Mouse (Mus musculus): ENCODE measurements around the gene Snap23. TPM values are rescaled to one million over a fixed set of nuclear protein-coding genes. Genes with fewer than 3 reads are reported as not detected.
"Not testable (repeated sequence)": the region's sequence is repeated elsewhere in the genome, so short reads cannot be mapped to it uniquely, and the experiment has no call there.

Snap23 gene
- polyA plus RNA-seq, 1 experiment from 2014 or later: 51.6 TPM

DNA sequence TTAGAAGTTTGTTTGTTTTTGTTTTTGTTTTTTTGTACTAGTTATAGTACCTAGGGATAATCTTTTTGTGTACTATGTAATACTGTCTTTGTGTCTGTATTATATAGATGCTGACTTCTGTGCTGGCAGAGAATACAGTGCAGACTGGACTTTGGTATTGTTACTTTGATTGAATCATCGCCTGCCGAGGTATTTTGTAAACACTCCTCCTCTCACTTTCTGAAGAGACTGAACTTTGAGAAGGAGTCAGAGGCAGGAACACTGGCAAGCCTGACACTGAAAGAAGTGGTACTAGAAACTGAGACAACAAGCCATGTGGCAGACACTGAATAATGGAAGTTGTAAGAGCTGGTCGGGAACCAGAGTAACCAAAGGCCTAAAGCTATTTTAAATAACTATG is 10.6 kb upstream of the Snap23 start:
- ATAC-seq (ENCODE audit: insufficient read depth, low FRiP score, low TSS enrichment) (no peak), DNase-seq (ENCODE audit: low spot score) (no peak)
- Histone ChIP-seq H3K36me3 (ENCODE audit: control insufficient read depth, insufficient read depth, low read length) (peaks cover 4% of the 10 kb centered on the region), H3K27me3 (ENCODE audit: control insufficient read depth, insufficient read depth, low read length) (no peaks in the 10 kb centered on the region), H3K9ac (ENCODE audit: low read length) (no peak overlapping the region), H3K4me1 (ENCODE audit: control insufficient read depth, insufficient read depth, low read length) (no peaks in the 10 kb centered on the region), H3K9me3 (ENCODE audit: control insufficient read depth, low read length) (no peaks in the 10 kb centered on the region), H3K27ac (ENCODE audit: low read depth, low read length) (no peak overlapping the region), H3K4me2 (ENCODE audit: low read depth) (no peak overlapping the region), H3K4me3 (ENCODE audit: low read depth, low read length) (no peak overlapping the region)
- 86% methylated on average over 3 of the region's 3 CpGs for WGBS

GRCm38 (mm10) chr2:120558813-120559212 is 8.7 kb upstream of the Snap23 start:
- Histone ChIP-seq H3K4me3 (ENCODE audit: low read depth, low read length) (no peak overlapping the region), H3K27ac (ENCODE audit: low read depth, low read length) (no peak overlapping the region), H3K27me3 (ENCODE audit: control insufficient read depth, insufficient read depth, low read length) (no peaks in the 10 kb centered on the region), H3K4me1 (ENCODE audit: control insufficient read depth, insufficient read depth, low read length) (no peaks in the 10 kb centered on the region), H3K9ac (ENCODE audit: low read length) (no peak overlapping the region), H3K4me2 (ENCODE audit: low read depth) (no peak overlapping the region), H3K36me3 (ENCODE audit: control insufficient read depth, insufficient read depth, low read length) (no peaks in the 10 kb centered on the region; the same call in 1 of the 2 replicates), H3K9me3 (ENCODE audit: control insufficient read depth, low read length) (no peaks in the 10 kb centered on the region)
- WGBS: 87% methylated on average over 3 of the region's 3 CpGs
- ATAC-seq (ENCODE audit: insufficient read depth, low FRiP score, low TSS enrichment) (no peak), DNase-seq (ENCODE audit: low spot score) (no peak)

GRCm38 (mm10) chr2:120561524-120561923 is 5.9 kb upstream of the Snap23 start:
- Histone ChIP-seq H3K4me2 (ENCODE audit: low read depth) (no peak overlapping the region), H3K9ac (ENCODE audit: low read length) (no peak overlapping the region), H3K9me3 (ENCODE audit: control insufficient read depth, low read length) (no peaks in the 10 kb centered on the region), H3K36me3 (ENCODE audit: control insufficient read depth, insufficient read depth, low read length) (no peaks in the 10 kb centered on the region), H3K27me3 (ENCODE audit: control insufficient read depth, insufficient read depth, low read length) (no peaks in the 10 kb centered on the region), H3K27ac (ENCODE audit: low read depth, low read length) (no peak overlapping the region), H3K4me1 (ENCODE audit: control insufficient read depth, insufficient read depth, low read length) (no peaks in the 10 kb centered on the region), H3K4me3 (ENCODE audit: low read depth, low read length) (no peak overlapping the region)
- ATAC-seq (ENCODE audit: insufficient read depth, low FRiP score, low TSS enrichment): no peak
- no peak for DNase-seq (ENCODE audit: low spot score)
- whole genome bisulfite sequencing: 90% methylated on average over 1 of the region's 1 CpGs

- peak overlapping the region; percentile 89 for H3K4me3 ChIP-seq (ENCODE audit: low read depth, low read length)
- WGBS: 25% methylated on average over 9 of the region's 9 CpGs
- H3K27ac ChIP-seq (ENCODE audit: low read depth, low read length): no peak overlapping the region
- no peaks in the 10 kb centered on the region for H3K9me3 ChIP-seq (ENCODE audit: control insufficient read depth, low read length)
- no peaks in the 10 kb centered on the region for H3K36me3 ChIP-seq (ENCODE audit: control insufficient read depth, insufficient read depth, low read length)
- H3K4me1 ChIP-seq (ENCODE audit: control insufficient read depth, insufficient read depth, low read length): no peaks in the 10 kb centered on the region
- DNase-seq (ENCODE audit: low spot score) (no peak), ATAC-seq (ENCODE audit: insufficient read depth, low FRiP score, low TSS enrichment) (no peak)
- peak overlapping the region; percentile 55 for H3K4me2 ChIP-seq (ENCODE audit: low read depth)
- H3K27me3 ChIP-seq (ENCODE audit: control insufficient read depth, insufficient read depth, low read length): no peaks in the 10 kb centered on the region
- H3K9ac ChIP-seq (ENCODE audit: low read length): peak overlapping the region; percentile 89
Measured at GRCm38 (mm10) chr2:120562859-120563234, 4.6 kb upstream of the Snap23 start.

DNA sequence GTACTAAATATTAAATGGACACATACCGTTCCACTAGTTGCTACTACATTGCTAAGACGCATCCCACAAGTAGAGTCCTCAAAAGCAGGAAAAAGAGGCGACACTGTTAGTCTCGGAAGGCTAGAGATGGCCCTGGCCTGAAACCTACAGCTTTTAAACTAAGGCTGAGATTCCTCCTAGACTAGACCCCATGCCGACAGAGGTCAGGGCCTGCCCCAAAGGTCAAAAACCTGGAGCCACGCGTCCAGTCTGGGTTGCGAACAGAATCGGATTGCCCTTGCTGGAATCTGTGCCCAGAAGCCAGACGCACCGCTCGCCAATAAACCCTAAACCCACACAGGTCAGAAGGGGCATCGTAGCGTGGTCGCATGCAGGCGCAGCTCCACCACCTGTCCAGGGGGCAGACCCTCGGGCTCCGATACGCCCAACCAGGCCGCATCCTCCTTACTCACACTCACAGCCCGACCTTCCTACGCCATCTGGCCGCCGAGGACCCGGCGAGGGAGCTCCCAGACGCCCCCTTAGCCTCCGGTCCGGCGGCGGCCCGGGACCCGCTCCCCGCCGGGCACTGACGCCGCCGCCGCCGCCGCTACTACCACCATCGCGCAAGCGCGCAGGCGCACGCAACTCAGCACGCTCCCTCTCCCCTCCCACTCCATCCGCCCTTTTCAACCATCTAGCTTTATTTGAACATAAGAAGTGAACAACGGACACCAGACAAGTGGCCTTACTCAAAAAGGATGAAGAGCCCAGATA is 4.1 kb upstream of the Snap23 start, which contains the start of gene Zfp106:
Gene Zfp106 (minus strand): TSS at position 609 of the 756 bp plus-strand sequence.
- ATAC-seq (ENCODE audit: insufficient read depth, low FRiP score, low TSS enrichment): peak; percentile 70
- WGBS: under 1% methylated on average over 50 of the region's 50 CpGs
- peak within 1 kb of the TSS; percentile 89 for H3K4me3 ChIP-seq (ENCODE audit: low read depth, low read length)

GRCm38 (mm10) chr2:120564548-120565188 is 2.8 kb upstream of the Snap23 start:
- not testable (repeated sequence) for H3K27ac ChIP-seq (ENCODE audit: low read depth, low read length); H3K9me3 ChIP-seq (ENCODE audit: control insufficient read depth, low read length); DNase-seq (ENCODE audit: low spot score); H3K4me1 ChIP-seq (ENCODE audit: control insufficient read depth, insufficient read depth, low read length); H3K9ac ChIP-seq (ENCODE audit: low read length); H3K36me3 ChIP-seq (ENCODE audit: control insufficient read depth, insufficient read depth, low read length); H3K4me2 ChIP-seq (ENCODE audit: low read depth); H3K4me3 ChIP-seq (ENCODE audit: low read depth, low read length); H3K27me3 ChIP-seq (ENCODE audit: control insufficient read depth, insufficient read depth, low read length); ATAC-seq (ENCODE audit: insufficient read depth, low FRiP score, low TSS enrichment)
- 87% methylated on average over 4 of the region's 4 CpGs for WGBS

More for the DNA sequence above, 4.1 kb upstream of the Snap23 start, which contains the start of gene Zfp106:
- Histone ChIP-seq H3K36me3 (ENCODE audit: control insufficient read depth, insufficient read depth, low read length) (no peaks in the 10 kb centered on the region), H3K9ac (ENCODE audit: low read length) (peak within 1 kb of the TSS; percentile 89), H3K27ac (ENCODE audit: low read depth, low read length) (peak within 1 kb of the TSS; percentile 70), H3K4me2 (ENCODE audit: low read depth) (peak within 1 kb of the TSS; percentile 55), H3K9me3 (ENCODE audit: control insufficient read depth, low read length) (no peaks in the 10 kb centered on the region), H3K4me1 (ENCODE audit: control insufficient read depth, insufficient read depth, low read length) (no peaks in the 10 kb centered on the region), H3K27me3 (ENCODE audit: control insufficient read depth, insufficient read depth, low read length) (no peaks in the 10 kb centered on the region)
- DNase-seq (ENCODE audit: low spot score): peak; percentile 87

GRCm38 (mm10) chr2:120565363-120565762 is 2.1 kb upstream of the Snap23 start:
- 92% methylated on average over 2 of the region's 2 CpGs for WGBS
- Histone ChIP-seq H3K4me2 (ENCODE audit: low read depth) (no peak overlapping the region), H3K4me1 (ENCODE audit: control insufficient read depth, insufficient read depth, low read length) (no peaks in the 10 kb centered on the region), H3K9me3 (ENCODE audit: control insufficient read depth, low read length) (no peaks in the 10 kb centered on the region), H3K27me3 (ENCODE audit: control insufficient read depth, insufficient read depth, low read length) (no peaks in the 10 kb centered on the region), H3K4me3 (ENCODE audit: low read depth, low read length) (no peak overlapping the region), H3K36me3 (ENCODE audit: control insufficient read depth, insufficient read depth, low read length) (no peaks in the 10 kb centered on the region), H3K9ac (ENCODE audit: low read length) (no peak overlapping the region), H3K27ac (ENCODE audit: low read depth, low read length) (no peak overlapping the region)
- no peak for ATAC-seq (ENCODE audit: insufficient read depth, low FRiP score, low TSS enrichment)
- no peak for DNase-seq (ENCODE audit: low spot score)

- Histone ChIP-seq H3K9ac (ENCODE audit: low read length) (peak overlapping the region; percentile 72), H3K27ac (ENCODE audit: low read depth, low read length) (peak overlapping the region; percentile 56; the same call in 1 of the 2 replicates), H3K4me3 (ENCODE audit: low read depth, low read length) (peak overlapping the region; percentile 72), H3K4me2 (ENCODE audit: low read depth) (peak overlapping the region; percentile 65), H3K4me1 (ENCODE audit: control insufficient read depth, insufficient read depth, low read length) (no peaks in the 10 kb centered on the region), H3K27me3 (ENCODE audit: control insufficient read depth, insufficient read depth, low read length) (no peaks in the 10 kb centered on the region), H3K9me3 (ENCODE audit: control insufficient read depth, low read length) (no peaks in the 10 kb centered on the region), H3K36me3 (ENCODE audit: control insufficient read depth, insufficient read depth, low read length) (no peaks in the 10 kb centered on the region)
- DNase-seq (ENCODE audit: low spot score) (no peak), ATAC-seq (ENCODE audit: insufficient read depth, low FRiP score, low TSS enrichment) (peak; percentile 69)
- WGBS: under 1% methylated on average over 17 of the region's 22 CpGs
Measured at GRCm38 (mm10) chr2:120567798-120568320, 388 bp downstream of the Snap23 start.

Measured in neural tube, embryonic 11.5 days (tissue).